In genomic region chr6:52982175-52982574, GRCm38 (mm10) we compare ENCODE assay signal across 16 mouse cellular contexts.
DNase-seq lines count a peak whose midpoint lies in the region; ATAC-seq and TF ChIP-seq lines count a peak whose summit lies in the region.
"Had no signal": no experiment of that assay in that cellular context is flagged by ENCODE, and none has a peak within 500 bp of the region (broad histone marks: within the 10 kb centered on the region; RNA-seq: fewer than 3 reads in every experiment).

No protein-coding gene starts in this region.

- TF ChIP-seq POLR2A in thymus, adult 2 months (IDR thresholded peaks at IDR 0.05; ENCODE audit: control insufficient read depth, extremely low read depth, insufficient read depth, low read length, poor library complexity): no peak

- no peaks in the 10 kb centered on the region for H3K9me3 ChIP-seq in intestine, postnatal 0 days (ENCODE audit: control insufficient read depth)
- no peaks in the 10 kb centered on the region for H3K9me3 ChIP-seq in intestine, embryonic 16.5 days (ENCODE audit: control insufficient read depth, low read length)
- H3K9me3 ChIP-seq: hindbrain, embryonic 15.5 days; limb, embryonic 13.5 days; lung, embryonic 15.5 days had no signal

- no peak overlapping the region for H3K4me3 ChIP-seq in intestine, postnatal 0 days (ENCODE audit: low read depth, low read length)
- no peak overlapping the region for H3K4me3 ChIP-seq in intestine, embryonic 16.5 days (ENCODE audit: low read length)
- no peak overlapping the region for H3K4me3 ChIP-seq in thymus, adult 2 months (ENCODE audit: control insufficient read depth, insufficient read depth, low read length)
- H3K4me3 ChIP-seq: hindbrain, embryonic 15.5 days; limb, embryonic 13.5 days; lung, embryonic 15.5 days; myocyte had no signal

- peak; percentile 22 for DNase-seq in thymus, adult 2 months
- DNase-seq in thymus, postnatal 36 days: no peak
- peak; percentile 32 for DNase-seq in ZHBTc4 (ENCODE audit: low read depth, low spot score)
- DNase-seq in thymus, postnatal 25 days: peak; percentile 30
- no peak for DNase-seq in frontal cortex, postnatal 36 days (ENCODE audit: low spot score in 2 of 2)
- DNase-seq: adrenal gland, postnatal 25 days; embryo, embryonic 11 days; kidney, postnatal 10 days; right cerebral cortex, adult 18-20 months; spleen, adult 18-20 months had no signal

- no peaks in the 10 kb centered on the region for H3K4me1 ChIP-seq in intestine, postnatal 0 days (replicated peaks; ENCODE audit: control insufficient read depth, insufficient read depth, low read length)
- 0 out of 2 replicates have a peak, but pooled peaks cover 5% of the 10 kb centered on the region for H3K4me1 ChIP-seq in intestine, embryonic 16.5 days (ENCODE audit: control insufficient read depth, insufficient read depth, low read length)
- H3K4me1 ChIP-seq in thymus, adult 2 months (replicated peaks; ENCODE audit: control insufficient read depth, insufficient read depth, low read length): peaks cover 9% of the 10 kb centered on the region
- H3K4me1 ChIP-seq: hindbrain, embryonic 15.5 days; limb, embryonic 13.5 days; lung, embryonic 15.5 days had no signal

- no peaks in the 10 kb centered on the region for H3K27me3 ChIP-seq in intestine, postnatal 0 days (replicated peaks; ENCODE audit: control insufficient read depth, insufficient read depth, low read length)
- H3K27me3 ChIP-seq in intestine, embryonic 16.5 days (replicated peaks; ENCODE audit: control insufficient read depth, insufficient read depth, low read length): no peaks in the 10 kb centered on the region
- no peaks in the 10 kb centered on the region for H3K27me3 ChIP-seq in thymus, adult 2 months (ENCODE audit: control insufficient read depth, insufficient read depth, low read length)
- H3K27me3 ChIP-seq: hindbrain, embryonic 15.5 days; limb, embryonic 13.5 days; lung, embryonic 15.5 days had no signal

- no peaks in the 10 kb centered on the region for H3K36me3 ChIP-seq in intestine, postnatal 0 days (ENCODE audit: control insufficient read depth, insufficient read depth)
- H3K36me3 ChIP-seq in intestine, embryonic 16.5 days (ENCODE audit: control insufficient read depth, insufficient read depth, low read length): no peaks in the 10 kb centered on the region
- H3K36me3 ChIP-seq in thymus, adult 2 months (ENCODE audit: control insufficient read depth, insufficient read depth, low read length): no peaks in the 10 kb centered on the region
- H3K36me3 ChIP-seq: hindbrain, embryonic 15.5 days; limb, embryonic 13.5 days; lung, embryonic 15.5 days had no signal

- WGBS in intestine, postnatal 0 days: 90% methylated on average over 6 of the region's 6 CpGs
- WGBS in intestine, embryonic 16.5 days: 85% methylated on average over 6 of the region's 6 CpGs
- 95% methylated on average over 6 of the region's 6 CpGs for WGBS in thymus, adult 2 months

- ATAC-seq in intestine, postnatal 0 days: no peak
- no peak for ATAC-seq in intestine, embryonic 16.5 days

- H3K27ac ChIP-seq in intestine, postnatal 0 days (ENCODE audit: low read depth, low read length): no peak overlapping the region
- no peak overlapping the region for H3K27ac ChIP-seq in intestine, embryonic 16.5 days (ENCODE audit: low read length)
- no peak overlapping the region for H3K27ac ChIP-seq in thymus, adult 2 months (ENCODE audit: control insufficient read depth, insufficient read depth, low read length)
- H3K27ac ChIP-seq: hindbrain, embryonic 15.5 days; lung, embryonic 15.5 days had no signal

- TF ChIP-seq CTCF in intestine, postnatal 0 days (IDR thresholded peaks at IDR 0.05; ENCODE audit: low read depth): peak; percentile 57
- TF ChIP-seq CTCF in thymus, adult 2 months (IDR thresholded peaks at IDR 0.05; ENCODE audit: borderline replicate concordance, control insufficient read depth, extremely low read depth, insufficient read depth, low read length, poor library complexity): no peak

- no peak overlapping the region for H3K4me2 ChIP-seq in intestine, postnatal 0 days (replicated peaks; ENCODE audit: low read depth)
- no peak overlapping the region for H3K4me2 ChIP-seq in intestine, embryonic 16.5 days (ENCODE audit: low read depth, low read length)
- H3K4me2 ChIP-seq: hindbrain, embryonic 15.5 days; limb, embryonic 13.5 days; lung, embryonic 15.5 days had no signal

- H3K9ac ChIP-seq in intestine, postnatal 0 days (ENCODE audit: low read depth, low read length): no peak overlapping the region
- H3K9ac ChIP-seq in intestine, embryonic 16.5 days (ENCODE audit: low read depth, low read length): no peak overlapping the region
- H3K9ac ChIP-seq: hindbrain, embryonic 15.5 days; limb, embryonic 13.5 days; lung, embryonic 15.5 days had no signal

Comparison
In these comparisons a context has a peak if more than half of its experiments do, and no peak if none do; other contexts are left out.
1. DNase-seq: peak in thymus, adult 2 months (single experiment), ZHBTc4 (single experiment) and thymus, postnatal 25 days (single experiment); none in thymus, postnatal 36 days (0 of 2) and frontal cortex, postnatal 36 days (0 of 2).